Mouse (Mus musculus): ENCODE measurements around the gene Psmb5. TPM values are rescaled to one million over a fixed set of nuclear protein-coding genes. Genes with fewer than 3 reads are reported as not detected.

Psmb5 gene
- total and polyA plus RNA-seq, 2 experiments from 2014 or later, result 204 to 411 TPM

- H3K9me3 ChIP-seq (ENCODE audit: low read length), result no peaks in the 10 kb centered on the region
- no peak for ATAC-seq
Measured at GRCm38 (mm10) chr14:54609245-54609644, 8.6 kb downstream of the Psmb5 start.

GRCm38 (mm10) chr14:54607226-54607625 lies 10.6 kb downstream of the Psmb5 start:
- Histone ChIP-seq H3K4me2 (ENCODE audit: low read depth, low read length) (no peak overlapping the region), H3K4me3 (ENCODE audit: low read length) (no peak overlapping the region), H3K9me3 (ENCODE audit: low read length) (no peaks in the 10 kb centered on the region), H3K27me3 (ENCODE audit: insufficient read depth, low read length) (no peaks in the 10 kb centered on the region), H3K4me1 (ENCODE audit: insufficient read depth, low read length) (no peaks in the 10 kb centered on the region), H3K27ac (no peak overlapping the region), H3K36me3 (ENCODE audit: insufficient read depth, low read length) (no peaks in the 10 kb centered on the region; the same call in 1 of the 2 replicates), H3K9ac (replicated peaks; ENCODE audit: low read length) (no peak overlapping the region)
- DNase-seq (ENCODE audit: low spot score) (no peak), ATAC-seq (no peak)
- 38% methylated on average over 8 of the region's 8 CpGs for WGBS
- no peak for TF ChIP-seq CTCF (IDR thresholded peaks at IDR 0.05; ENCODE audit: low read depth)

More at GRCm38 (mm10) chr14:54609245-54609644, 8.6 kb downstream of the Psmb5 start:
- H3K4me1 ChIP-seq (ENCODE audit: insufficient read depth, low read length), result no peaks in the 10 kb centered on the region
- WGBS, result 63% methylated on average over 4 of the region's 4 CpGs
- H3K4me2 ChIP-seq (ENCODE audit: low read depth, low read length), result no peak overlapping the region
- no peak for DNase-seq (ENCODE audit: low spot score)
- H3K27me3 ChIP-seq (ENCODE audit: insufficient read depth, low read length), result no peaks in the 10 kb centered on the region
- H3K9ac ChIP-seq (replicated peaks; ENCODE audit: low read length), result no peak overlapping the region
- H3K36me3 ChIP-seq (ENCODE audit: insufficient read depth, low read length), result peaks cover 11% of the 10 kb centered on the region
- H3K27ac ChIP-seq, result no peak overlapping the region
- no peak overlapping the region for H3K4me3 ChIP-seq (ENCODE audit: low read length)
- no peak for TF ChIP-seq CTCF (IDR thresholded peaks at IDR 0.05; ENCODE audit: low read depth)

DNA sequence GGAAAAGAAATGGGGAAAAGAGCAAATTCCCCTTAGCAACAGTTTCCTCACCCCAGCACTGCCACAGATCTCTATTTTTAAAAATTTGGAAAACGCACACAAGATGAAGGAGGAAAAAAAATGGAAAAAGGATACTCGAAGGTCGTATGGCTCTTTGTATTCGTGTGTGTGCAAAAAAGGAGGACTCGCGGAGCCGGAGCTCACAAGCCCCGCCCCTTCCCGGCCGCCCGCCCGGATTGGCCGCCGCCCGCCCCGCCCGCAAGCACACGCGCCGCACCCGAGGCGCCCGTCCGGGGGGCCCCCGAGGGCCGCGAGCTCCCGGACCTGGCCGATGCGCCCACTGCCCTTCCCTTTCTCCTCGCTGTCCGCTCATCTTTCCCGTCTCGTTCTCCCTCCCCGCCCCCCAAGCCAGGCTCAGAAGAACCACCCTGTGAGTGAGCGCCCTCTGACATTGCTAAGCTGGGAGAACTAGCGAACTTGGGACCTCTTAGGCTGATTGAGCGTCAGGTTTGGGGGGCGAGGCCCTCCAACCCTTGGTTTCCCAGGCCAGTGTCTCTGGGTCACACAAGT lies 12.0 kb downstream of the Psmb5 start, which contains the start of gene 4931414P19Rik:
TSS of gene 4931414P19Rik (minus strand) at position 242 of the 570 bp plus-strand sequence.
- no peak for TF ChIP-seq CTCF (IDR thresholded peaks at IDR 0.05; ENCODE audit: low read depth)
- 4% methylated on average over 34 of the region's 39 CpGs for WGBS
- Histone ChIP-seq H3K9ac (replicated peaks; ENCODE audit: low read length) (peak within 1 kb of the TSS; percentile 52), H3K36me3 (ENCODE audit: insufficient read depth, low read length) (no peaks in the 10 kb centered on the region), H3K9me3 (ENCODE audit: low read length) (no peaks in the 10 kb centered on the region), H3K27ac (peak within 1 kb of the TSS; percentile 81), H3K4me3 (ENCODE audit: low read length) (peak within 1 kb of the TSS; percentile 40), H3K4me2 (ENCODE audit: low read depth, low read length) (peak within 1 kb of the TSS; percentile 69), H3K27me3 (ENCODE audit: insufficient read depth, low read length) (no peaks in the 10 kb centered on the region), H3K4me1 (ENCODE audit: insufficient read depth, low read length) (no peaks in the 10 kb centered on the region)
- peak; percentile 27; the same call in 1 of the 2 replicates for ATAC-seq
- peak; percentile 85 for DNase-seq (ENCODE audit: low spot score)

GRCm38 (mm10) chr14:54603686-54604085 lies 14.1 kb downstream of the Psmb5 start:
- Histone ChIP-seq H3K9ac (replicated peaks; ENCODE audit: low read length) (no peak overlapping the region; the same call in 1 of the 2 replicates), H3K4me3 (ENCODE audit: low read length) (peak overlapping the region; percentile 57), H3K4me1 (ENCODE audit: insufficient read depth, low read length) (no peaks in the 10 kb centered on the region), H3K36me3 (ENCODE audit: insufficient read depth, low read length) (no peaks in the 10 kb centered on the region), H3K27me3 (ENCODE audit: insufficient read depth, low read length) (no peaks in the 10 kb centered on the region), H3K27ac (peak overlapping the region; percentile 93), H3K9me3 (ENCODE audit: low read length) (no peaks in the 10 kb centered on the region), H3K4me2 (ENCODE audit: low read depth, low read length) (peak overlapping the region; percentile 53)
- ATAC-seq, result no peak
- no peak for TF ChIP-seq CTCF (IDR thresholded peaks at IDR 0.05; ENCODE audit: low read depth)
- no peak for DNase-seq (ENCODE audit: low spot score)
- 80% methylated on average over 8 of the region's 8 CpGs for WGBS

GRCm38 (mm10) chr14:54603038-54603654 lies 14.7 kb downstream of the Psmb5 start:
- Histone ChIP-seq H3K4me1 (ENCODE audit: insufficient read depth, low read length) (no peaks in the 10 kb centered on the region), H3K4me2 (ENCODE audit: low read depth, low read length) (peak overlapping the region; percentile 53), H3K27ac (peak overlapping the region; percentile 93), H3K9ac (replicated peaks; ENCODE audit: low read length) (peak overlapping the region; percentile 67), H3K27me3 (ENCODE audit: insufficient read depth, low read length) (no peaks in the 10 kb centered on the region), H3K36me3 (ENCODE audit: insufficient read depth, low read length) (no peaks in the 10 kb centered on the region), H3K4me3 (ENCODE audit: low read length) (peak overlapping the region; percentile 57), H3K9me3 (ENCODE audit: low read length) (no peaks in the 10 kb centered on the region)
- DNase-seq (ENCODE audit: low spot score) (peak; percentile 99), ATAC-seq (peak; percentile 99)
- under 1% methylated on average over 46 of the region's 46 CpGs for WGBS
- TF ChIP-seq CTCF (IDR thresholded peaks at IDR 0.05; ENCODE audit: low read depth), result peak; percentile 32; the same call in 1 of the 2 replicates

DNA sequence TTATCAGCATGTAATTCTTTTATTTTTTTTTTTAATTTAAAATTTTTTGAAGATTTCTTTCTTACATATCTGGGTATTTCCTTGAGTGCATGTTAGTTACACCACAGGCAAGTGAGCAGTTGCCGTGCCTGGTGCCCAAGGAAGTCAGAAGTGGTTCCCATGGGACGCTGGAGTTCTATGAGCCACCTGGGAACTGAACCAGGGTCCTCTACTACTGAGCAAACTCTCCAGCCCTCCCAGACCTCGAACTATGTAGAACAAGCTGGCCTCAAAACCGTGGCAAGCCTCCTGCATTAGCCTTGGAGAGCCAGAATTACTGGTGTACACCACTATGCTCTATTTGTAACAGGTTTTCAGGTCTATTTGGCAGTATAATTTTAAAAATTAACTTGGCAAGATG lies 15.2 kb downstream of the Psmb5 start:
- DNase-seq (ENCODE audit: low spot score), result peak; percentile 40
- WGBS, result 38% methylated on average over 4 of the region's 4 CpGs
- Histone ChIP-seq H3K4me2 (ENCODE audit: low read depth, low read length) (peak overlapping the region; percentile 53), H3K4me3 (ENCODE audit: low read length) (peak overlapping the region; percentile 57), H3K27me3 (ENCODE audit: insufficient read depth, low read length) (no peaks in the 10 kb centered on the region), H3K27ac (peak overlapping the region; percentile 93), H3K4me1 (ENCODE audit: insufficient read depth, low read length) (no peaks in the 10 kb centered on the region), H3K9me3 (ENCODE audit: low read length) (no peaks in the 10 kb centered on the region), H3K36me3 (ENCODE audit: insufficient read depth, low read length) (no peaks in the 10 kb centered on the region), H3K9ac (replicated peaks; ENCODE audit: low read length) (peak overlapping the region; percentile 67)
- peak; percentile 13; the same call in 1 of the 2 replicates for ATAC-seq
- no peak for TF ChIP-seq CTCF (IDR thresholded peaks at IDR 0.05; ENCODE audit: low read depth)

GRCm38 (mm10) chr14:54601601-54602000 lies 16.2 kb downstream of the Psmb5 start:
- H3K27ac ChIP-seq, result no peak overlapping the region
- no peaks in the 10 kb centered on the region for H3K4me1 ChIP-seq (ENCODE audit: insufficient read depth, low read length)
- H3K27me3 ChIP-seq (ENCODE audit: insufficient read depth, low read length), result no peaks in the 10 kb centered on the region
- ATAC-seq (no peak), DNase-seq (ENCODE audit: low spot score) (no peak)
- H3K4me2 ChIP-seq (ENCODE audit: low read depth, low read length), result no peak overlapping the region
- no peak overlapping the region for H3K4me3 ChIP-seq (ENCODE audit: low read length)
- H3K9ac ChIP-seq (replicated peaks; ENCODE audit: low read length), result no peak overlapping the region
- no peaks in the 10 kb centered on the region for H3K9me3 ChIP-seq (ENCODE audit: low read length)
- 83% methylated on average over 2 of the region's 2 CpGs for WGBS
- no peaks in the 10 kb centered on the region for H3K36me3 ChIP-seq (ENCODE audit: insufficient read depth, low read length)
- no peak for TF ChIP-seq CTCF (IDR thresholded peaks at IDR 0.05; ENCODE audit: low read depth)

Measured in hindbrain, postnatal 0 days (tissue).